Mouse (Mus musculus): ENCODE results near the gene Kirrel3.

GRCm38 (mm10) chr9:34686798-34687197 lies 201.1 kb downstream of the Kirrel3 start:
- TF ChIP-seq CTCF (IDR thresholded peaks at IDR 0.05; ENCODE audit: low read depth, low read length), result no peak
- no peak for TF ChIP-seq POLR2A (IDR thresholded peaks at IDR 0.05; ENCODE audit: borderline replicate concordance, low read depth, low read length)
